Mouse (Mus musculus): Measurements from ENCODE around the gene Agps. TPM values are rescaled to one million over a fixed set of nuclear protein-coding genes. Genes with fewer than 3 reads are reported as not detected.
"Not testable (repeated sequence)": the region's sequence is repeated elsewhere in the genome, so short reads cannot be mapped to it uniquely, and the experiment has no call there.

The Agps gene
- total RNA-seq, 2 experiments from 2014 or later = 42.0 to 44.5 TPM

DNA sequence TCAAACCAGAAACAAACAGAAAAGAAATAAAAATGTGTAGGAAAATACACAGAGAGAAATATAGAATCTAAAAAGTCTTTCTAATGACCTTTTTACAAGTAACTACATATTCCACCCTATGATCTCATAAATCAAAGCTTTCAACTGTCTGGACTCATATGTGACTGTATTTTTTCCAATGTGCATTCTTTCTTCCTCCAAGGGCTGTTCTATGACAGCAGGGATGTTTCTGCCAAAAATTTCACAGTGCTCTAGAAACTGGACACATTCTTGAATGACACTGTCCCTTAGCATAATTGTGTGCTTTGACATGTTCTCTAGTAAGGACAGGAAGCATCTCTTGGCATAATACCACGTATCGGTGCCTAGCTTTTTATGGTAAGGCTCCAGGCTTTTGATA lies 144.1 kb downstream of the Agps start:
- DNase-seq (ENCODE audit: extremely low spot score in 1 of 2, low spot score in 1 of 2) = not testable (repeated sequence)

DNA sequence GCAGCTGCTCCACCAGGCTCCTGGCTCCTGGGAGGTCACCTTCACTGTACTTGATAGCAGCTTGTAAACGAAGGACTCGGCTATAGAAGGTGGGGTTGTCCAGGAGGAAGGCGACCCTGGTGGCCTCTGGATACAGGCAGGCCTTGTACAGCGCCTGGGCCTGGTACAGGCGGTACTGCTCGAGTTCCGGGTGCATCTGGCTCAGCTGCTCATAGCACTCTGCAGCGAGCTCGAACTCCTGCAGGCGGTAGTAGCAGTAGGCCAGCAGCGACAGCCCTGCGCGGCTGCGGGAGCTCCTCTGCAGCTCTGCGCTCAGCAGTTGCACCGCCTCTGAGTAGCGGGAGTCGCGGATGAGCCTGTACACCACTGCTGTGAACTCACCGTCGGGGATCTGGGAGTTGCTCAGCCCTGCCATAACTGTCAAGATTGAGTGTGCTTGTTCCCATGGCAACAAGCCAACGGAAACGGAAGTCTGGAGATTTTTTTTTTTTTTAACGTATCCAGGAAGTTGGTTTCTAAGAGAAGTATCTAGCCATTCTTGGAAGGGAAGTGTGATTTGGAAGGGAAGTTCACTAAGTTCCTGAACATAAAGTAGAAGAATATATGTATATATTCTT lies 145.9 kb downstream of the Agps start, which contains the start of gene Ttc30a2:
Ttc30a2 (minus strand) TSS at position 419 of the 617 bp plus-strand sequence.
- DNase-seq (ENCODE audit: extremely low spot score in 1 of 2, low spot score in 1 of 2) = not testable (repeated sequence)

Other genes with a start within 250 kb of the Agps start
- gene Hnrnpa3, start 172.9 kb upstream of the Agps start, total RNA-seq (2021) = 100 to 1,000 TPM; 273 to 314 TPM
- gene Nfe2l2, start 127.5 kb upstream of the Agps start, total RNA-seq (2021) = 10 to 100 TPM; 12.1 to 12.3 TPM
- gene Ttc30b, start 106.4 kb downstream of the Agps start, total RNA-seq (2021) = 10 to 100 TPM; 14.2 to 16.3 TPM
- under 1 TPM in 1 of 2 experiments, not detected in 1; 0.27 TPM for gene Ttc30a2, start 146.0 kb downstream of the Agps start, total RNA-seq (2021)
- 1 to 10 TPM; 3.1 to 3.2 TPM for gene Ttc30a1, start 149.8 kb downstream of the Agps start, total RNA-seq (2021)

Measured in layer of hippocampus, postnatal 25 days (tissue).